Mouse (Mus musculus) ES-Bruce4 (cell line): ENCODE results near the gene Sap25. TPM values are rescaled to one million over a fixed set of nuclear protein-coding genes. Genes with fewer than 3 reads are reported as not detected.

Experiments
- H3K27ac ChIP-seq: 2 replicates; pipeline ENCODE4 v1.5.1; 2012; ENCODE audit warnings: low read length, inconsistent platforms; ENCODE audit not compliant: insufficient read depth
- H3K27me3 ChIP-seq: 2 replicates; pipeline ENCODE4 v1.6.1; 2012; ENCODE audit warnings: mild to moderate bottlenecking, low read length, inconsistent platforms; ENCODE audit not compliant: control insufficient read depth, poor library complexity, insufficient read depth, severe bottlenecking
- H3K36me3 ChIP-seq: 2 replicates; pipeline ENCODE4 v1.6.1; 2012; ENCODE audit warnings: inconsistent platforms, mild to moderate bottlenecking, low read length, moderate library complexity; ENCODE audit not compliant: control insufficient read depth, poor library complexity, insufficient read depth, severe bottlenecking
- H3K4me1 ChIP-seq: one replicate; pipeline ENCODE4 v1.8.1; 2011; ENCODE audit warnings: low read length; ENCODE audit not compliant: control insufficient read depth, insufficient read depth
- H3K4me3 ChIP-seq: 2 replicates; pipeline ENCODE4 v1.5.1; 2011; ENCODE audit warnings: low read depth, mild to moderate bottlenecking, low read length
- H3K9ac ChIP-seq: 2 replicates; pipeline ENCODE4 v1.6.1; 2012; ENCODE audit warnings: low read depth, mild to moderate bottlenecking, inconsistent platforms; ENCODE audit not compliant: poor library complexity, severe bottlenecking
- H3K9me3 ChIP-seq: replicated peaks from 2 replicates; pipeline ENCODE4 v1.6.1; 2012; ENCODE audit warnings: mild to moderate bottlenecking, low read length, inconsistent platforms; ENCODE audit not compliant: control insufficient read depth, poor library complexity, insufficient read depth, severe bottlenecking
- CTCF ChIP-seq: IDR thresholded peaks from one replicate; pipeline ENCODE4 v1.8.1; 2011; ENCODE audit warnings: low read depth, low read length
- EP300 ChIP-seq: IDR thresholded peaks from 2 replicates; pipeline ENCODE4 v1.6.1; 2011; ENCODE audit warnings: low read depth, low read length; ENCODE audit not compliant: insufficient read depth
- POLR2A ChIP-seq: IDR thresholded peaks from one replicate; pipeline ENCODE4 v1.8.1; 2011; ENCODE audit warnings: low read length; ENCODE audit not compliant: insufficient read depth
- polyA plus RNA-seq: library from polyadenylated mRNA; stranded (reverse); fragments of >200 nt; gene quantifications from 2 replicates; pipeline ENCODE4 v1.2.4, GENCODE M21; 2011; ENCODE audit warnings: low read depth; ENCODE audit not compliant: missing spikeins, insufficient read depth, insufficient read length

The Sap25 gene
- polyA plus RNA-seq, 1 experiment: 7.9 TPM

- no peaks in the 10 kb centered on the region for H3K9me3 ChIP-seq
- H3K27me3 ChIP-seq: no peaks in the 10 kb centered on the region
- H3K27ac ChIP-seq: no peak overlapping the region
- H3K4me3 ChIP-seq: peak overlapping the region; percentile 89
- no peaks in the 10 kb centered on the region for H3K4me1 ChIP-seq
- peak overlapping the region; percentile 87 for H3K9ac ChIP-seq
- no peaks in the 10 kb centered on the region for H3K36me3 ChIP-seq
- no peak for TF ChIP-seq EP300
- TF ChIP-seq POLR2A: no peak
- TF ChIP-seq CTCF: no peak
Observed at GRCm38 (mm10) chr5:137683388-137684293, 42.5 kb downstream of the Sap25 start.

GRCm38 (mm10) chr5:137684294-137685123 is 43.4 kb downstream of the Sap25 start, which contains the start of gene Agfg2:
TSS of gene Agfg2 (minus strand) at chr5:137684726.
- Histone ChIP-seq H3K9ac (peak within 1 kb of the TSS; percentile 87), H3K27ac (no peak within 1 kb of the TSS), H3K36me3 (no peaks in the 10 kb centered on the region), H3K27me3 (no peaks in the 10 kb centered on the region), H3K9me3 (no peaks in the 10 kb centered on the region), H3K4me1 (no peaks in the 10 kb centered on the region), H3K4me3 (peak within 1 kb of the TSS; percentile 89)
- TF ChIP-seq EP300 (no peak), POLR2A (peak; percentile 25), CTCF (no peak)

DNA sequence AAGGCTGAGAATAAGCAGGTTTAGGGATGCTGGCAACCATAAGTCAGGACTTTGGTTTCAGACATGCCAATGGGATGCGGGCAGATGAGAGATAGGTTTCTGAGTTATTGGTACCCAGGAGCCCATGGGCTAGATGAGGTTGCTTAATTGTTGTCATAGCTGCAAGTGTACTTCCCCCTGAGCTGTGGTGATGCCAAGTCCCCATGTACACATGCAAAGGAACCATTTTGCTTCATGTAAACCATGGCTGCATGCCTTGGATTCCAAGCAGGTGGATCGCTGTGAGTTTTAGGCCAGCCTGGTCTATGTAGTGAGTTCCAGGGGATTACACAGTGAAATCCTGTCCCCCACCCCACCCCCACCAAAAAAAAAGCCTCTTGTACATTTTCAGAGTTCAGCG is 44.5 kb downstream of the Sap25 start:
- Histone ChIP-seq H3K27ac (no peak overlapping the region), H3K4me1 (no peaks in the 10 kb centered on the region), H3K9me3 (no peaks in the 10 kb centered on the region), H3K9ac (no peak overlapping the region), H3K4me3 (no peak overlapping the region), H3K36me3 (no peaks in the 10 kb centered on the region), H3K27me3 (no peaks in the 10 kb centered on the region)
- TF ChIP-seq POLR2A (no peak), EP300 (no peak), CTCF (no peak)

DNA sequence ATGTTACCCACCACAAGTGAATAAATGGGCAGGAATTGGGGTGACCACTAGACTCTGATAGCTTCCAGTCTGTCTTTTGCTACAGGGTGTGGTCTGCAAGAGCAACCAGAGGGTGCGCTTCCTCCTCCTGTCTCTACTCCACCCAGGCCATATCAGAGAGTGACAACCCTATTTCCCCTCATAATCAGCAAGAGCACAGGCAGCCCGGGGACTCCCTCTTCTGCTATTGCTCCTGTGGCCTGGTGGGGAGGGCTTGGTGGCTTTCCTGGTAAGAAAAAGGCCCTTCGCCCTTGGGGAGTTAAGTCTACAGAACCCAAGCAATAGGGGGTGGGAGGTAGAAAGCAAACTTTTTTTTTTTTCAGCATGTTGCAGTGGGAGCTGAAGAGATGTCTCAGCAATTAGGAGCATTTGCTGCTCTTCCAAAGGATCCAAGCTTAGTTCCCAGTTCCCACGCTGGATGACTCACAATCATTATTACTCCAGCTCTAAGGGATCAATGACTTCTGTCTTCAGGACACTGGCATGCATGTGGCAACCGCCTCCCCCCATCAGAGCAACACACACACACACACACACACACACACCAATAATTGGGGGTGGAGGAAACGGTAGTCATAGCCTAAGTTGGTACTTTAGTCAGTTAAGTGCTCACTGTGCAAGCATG is 45.1 kb downstream of the Sap25 start:
- Histone ChIP-seq H3K27ac (no peak overlapping the region), H3K4me3 (no peak overlapping the region), H3K36me3 (no peaks in the 10 kb centered on the region), H3K9ac (no peak overlapping the region), H3K27me3 (no peaks in the 10 kb centered on the region), H3K4me1 (no peaks in the 10 kb centered on the region), H3K9me3 (no peaks in the 10 kb centered on the region)
- TF ChIP-seq EP300: no peak
- TF ChIP-seq POLR2A: no peak
- no peak for TF ChIP-seq CTCF

DNA sequence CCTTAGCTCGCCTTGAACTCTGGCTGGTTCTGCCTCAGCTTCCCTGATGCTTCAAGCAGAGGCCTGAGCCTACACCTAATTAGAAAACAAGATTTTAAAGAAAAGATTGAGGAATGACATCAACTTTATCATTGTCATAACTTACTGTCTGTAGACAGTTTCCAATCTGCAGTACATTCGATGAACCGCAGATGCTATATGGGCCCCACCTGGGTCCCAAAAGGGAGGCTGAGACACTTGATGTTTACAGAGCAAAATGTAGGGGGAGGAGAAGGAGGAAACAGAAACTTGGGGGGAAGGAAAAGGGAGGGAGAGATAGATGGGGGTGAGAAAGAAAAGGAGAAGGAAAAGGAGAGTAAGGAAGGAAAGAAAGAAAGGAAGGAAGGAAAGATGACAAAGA is 48.8 kb downstream of the Sap25 start:
- Histone ChIP-seq H3K9ac (no peak overlapping the region), H3K36me3 (no peaks in the 10 kb centered on the region), H3K27ac (no peak overlapping the region), H3K27me3 (no peaks in the 10 kb centered on the region), H3K4me3 (no peak overlapping the region), H3K4me1 (no peaks in the 10 kb centered on the region), H3K9me3 (no peaks in the 10 kb centered on the region)
- TF ChIP-seq EP300: no peak
- no peak for TF ChIP-seq CTCF
- TF ChIP-seq POLR2A: no peak
